Mouse (Mus musculus) embryo, embryonic 11 days (tissue): ENCODE results near the gene Rasgrf1.
A peak's percentile ranks its signal among the peaks of the same experiment; 100 is the strongest.

Experiments used
- DNase-seq: peaks from one replicate; pipeline ENCODE4 v3.0.0-alpha.2; 2015

Rasgrf1 gene

GRCm38 (mm10) chr9:89970886-89971486 lies 61.3 kb downstream of the Rasgrf1 start:
- DNase-seq, result no peak

- DNase-seq, result no peak
Observed at GRCm38 (mm10) chr9:89972321-89972720, 62.6 kb downstream of the Rasgrf1 start.

- DNase-seq, result peak; percentile 42
Observed at GRCm38 (mm10) chr9:89973856-89974255, 64.1 kb downstream of the Rasgrf1 start.

GRCm38 (mm10) chr9:89974463-89974931 lies 64.8 kb downstream of the Rasgrf1 start:
- DNase-seq, result no peak

DNA sequence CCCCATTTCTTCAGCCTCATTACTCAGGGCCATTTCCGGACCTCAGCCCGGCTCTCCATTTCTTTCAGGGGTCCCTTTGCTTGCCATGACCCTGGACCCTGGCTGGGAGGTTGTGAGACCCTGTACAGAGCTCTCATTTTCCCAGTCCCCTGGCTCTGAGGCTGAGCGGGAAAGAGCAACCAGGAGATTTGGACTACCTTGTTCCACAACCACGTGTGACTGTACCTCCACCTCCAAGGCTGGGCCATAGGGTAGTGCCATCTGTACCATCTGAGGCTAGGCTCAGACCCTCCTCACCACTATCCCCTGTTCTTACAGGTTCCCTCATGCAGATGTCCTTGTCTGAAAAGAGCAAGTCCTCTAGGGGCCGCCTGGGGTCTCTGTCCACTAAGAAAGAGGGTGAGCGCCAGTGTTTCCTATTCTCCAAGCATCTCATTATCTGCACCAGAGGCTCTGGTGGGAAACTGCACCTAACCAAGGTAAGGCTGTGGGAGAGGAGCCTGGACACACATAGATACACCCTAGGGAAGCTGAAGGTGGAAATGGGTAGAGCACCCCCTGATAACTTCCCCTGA lies 66.7 kb downstream of the Rasgrf1 start:
- DNase-seq, result no peak

DNA sequence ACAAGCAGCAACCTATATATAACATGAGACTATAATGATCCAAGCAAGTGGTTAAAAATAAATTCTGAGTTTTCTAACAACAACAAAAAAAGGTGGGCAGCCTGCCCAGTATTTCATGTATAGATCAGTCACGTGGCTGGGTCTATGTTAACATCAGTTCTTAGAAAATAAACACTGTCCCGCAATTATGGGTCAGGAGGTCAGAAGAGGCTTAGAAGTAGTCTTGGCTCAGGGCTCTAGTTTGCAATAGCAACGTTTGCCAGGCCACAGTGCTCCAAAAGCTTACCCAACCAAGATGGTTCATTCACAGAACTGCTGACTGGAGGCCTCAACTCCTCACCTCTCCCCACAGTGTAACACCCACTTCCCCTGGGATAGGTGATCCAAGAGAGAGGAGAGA lies 69.5 kb downstream of the Rasgrf1 start:
- DNase-seq, result no peak

- no peak for DNase-seq
Observed at GRCm38 (mm10) chr9:89982256-89982655, 72.5 kb downstream of the Rasgrf1 start.

GRCm38 (mm10) chr9:89988053-89988452 lies 78.3 kb downstream of the Rasgrf1 start:
- no peak for DNase-seq

- no peak for DNase-seq
Observed at GRCm38 (mm10) chr9:89988811-89989528, 79.3 kb downstream of the Rasgrf1 start.

GRCm38 (mm10) chr9:90006432-90006831 lies 96.7 kb downstream of the Rasgrf1 start:
- no peak for DNase-seq

DNA sequence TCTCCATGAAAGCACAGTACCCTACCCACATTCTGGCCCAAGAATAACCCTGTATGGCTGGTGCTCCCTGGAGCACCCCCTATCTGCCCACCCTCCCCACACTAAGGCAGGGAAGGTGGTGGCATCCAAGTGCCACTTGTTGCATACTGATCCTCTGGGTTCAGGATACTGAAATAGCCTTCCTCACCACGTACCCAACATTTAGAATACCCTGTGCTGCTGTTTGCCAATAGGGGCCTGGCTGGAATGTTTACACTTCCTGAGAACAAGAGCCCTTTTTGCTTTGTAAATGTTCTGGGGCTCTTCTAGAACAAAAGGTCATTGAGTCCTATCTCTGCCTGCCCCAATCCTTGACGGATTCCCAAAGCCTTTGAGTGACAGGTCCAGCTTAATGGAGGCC lies 97.4 kb downstream of the Rasgrf1 start:
- no peak for DNase-seq

- DNase-seq, result no peak
Observed at GRCm38 (mm10) chr9:90008138-90008537, 98.4 kb downstream of the Rasgrf1 start.

DNA sequence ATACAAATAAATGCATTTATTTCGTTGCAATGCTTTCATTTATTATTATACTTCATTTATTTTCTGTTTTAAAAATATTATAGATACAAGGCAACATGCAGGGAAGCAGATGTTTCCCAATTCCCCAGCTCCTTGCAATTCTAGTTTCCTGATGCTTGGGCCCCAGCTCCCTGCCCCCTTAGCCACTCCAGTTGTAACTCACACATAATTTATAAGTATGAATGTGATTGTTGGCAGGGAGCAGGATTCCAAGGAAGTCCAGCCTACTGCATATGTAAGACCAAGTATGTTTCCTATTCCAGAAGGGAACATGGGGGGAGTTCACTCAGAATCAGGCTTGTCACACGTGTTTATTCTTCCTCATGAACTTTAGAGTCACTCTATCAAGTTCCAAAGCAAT lies 102.1 kb downstream of the Rasgrf1 start:
- no peak for DNase-seq

DNA sequence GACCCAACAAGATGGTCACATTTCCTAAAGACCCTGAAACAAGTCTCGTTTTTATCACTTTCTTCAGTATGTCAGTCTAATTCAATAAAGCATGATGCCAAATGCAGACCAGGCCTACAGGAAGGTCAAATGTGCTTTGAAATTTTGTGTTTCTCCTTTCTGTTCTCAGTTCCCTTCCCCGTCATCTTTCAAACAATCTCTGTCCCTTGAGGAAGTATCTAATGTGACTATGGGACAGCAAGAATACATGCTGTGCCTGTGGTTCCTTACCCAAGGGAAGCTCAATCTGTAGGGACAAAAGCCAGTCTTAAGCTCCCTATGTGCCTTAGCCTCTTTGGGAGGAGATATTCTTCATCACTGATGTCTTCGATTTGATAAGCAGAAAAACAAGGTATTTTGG lies 104.9 kb downstream of the Rasgrf1 start:
- DNase-seq, result no peak

GRCm38 (mm10) chr9:90016204-90016603 lies 106.5 kb downstream of the Rasgrf1 start:
- DNase-seq, result no peak

- DNase-seq, result no peak
Observed at GRCm38 (mm10) chr9:90020866-90021265, 111.2 kb downstream of the Rasgrf1 start.

GRCm38 (mm10) chr9:90021442-90021841 lies 111.7 kb downstream of the Rasgrf1 start:
- no peak for DNase-seq

- no peak for DNase-seq
Observed at GRCm38 (mm10) chr9:90027709-90028108, 118.0 kb downstream of the Rasgrf1 start.

GRCm38 (mm10) chr9:90033922-90034321 lies 124.2 kb downstream of the Rasgrf1 start:
- no peak for DNase-seq

DNA sequence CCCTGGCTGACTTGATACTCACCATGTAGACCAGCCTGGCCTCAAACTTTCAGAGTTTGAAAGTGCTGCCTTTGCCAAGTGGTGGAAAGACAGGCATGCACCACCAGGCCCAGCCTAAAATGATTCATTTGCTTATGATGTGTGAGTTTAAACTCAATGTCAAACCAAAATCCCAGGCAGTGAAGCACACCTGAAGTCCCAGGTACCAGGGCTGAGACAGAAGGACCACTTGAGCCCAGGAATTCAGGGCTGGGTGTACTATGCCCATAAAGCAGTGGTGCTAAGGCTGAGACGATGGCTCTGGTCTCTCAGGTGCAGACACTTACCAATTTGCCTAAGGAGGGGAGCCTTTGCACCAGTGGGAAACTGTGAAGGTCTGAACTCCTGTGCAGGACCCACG lies 125.5 kb downstream of the Rasgrf1 start:
- DNase-seq, result no peak

DNA sequence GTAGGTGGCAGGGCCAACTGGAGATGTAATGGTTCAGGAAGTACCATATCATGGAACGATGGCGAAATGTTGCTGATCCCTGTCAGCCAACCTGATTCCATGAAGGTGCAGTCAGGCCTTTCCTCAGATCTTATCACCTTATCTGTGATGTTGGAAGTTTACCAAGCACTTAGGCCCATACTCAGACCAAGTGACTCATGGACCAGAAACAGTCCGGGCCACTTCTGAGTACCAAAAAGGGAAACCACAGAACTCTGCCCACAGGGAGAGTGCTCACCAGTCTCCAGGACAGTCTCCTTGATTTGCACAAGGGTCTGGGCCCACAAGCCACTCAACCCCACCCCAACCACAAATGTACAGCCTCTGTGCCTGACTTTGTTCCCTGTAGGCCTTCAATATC lies 126.1 kb downstream of the Rasgrf1 start:
- no peak for DNase-seq

GRCm38 (mm10) chr9:90036313-90036712 lies 126.6 kb downstream of the Rasgrf1 start:
- DNase-seq, result no peak

- no peak for DNase-seq
Observed at GRCm38 (mm10) chr9:90038535-90038934, 128.8 kb downstream of the Rasgrf1 start.

DNA sequence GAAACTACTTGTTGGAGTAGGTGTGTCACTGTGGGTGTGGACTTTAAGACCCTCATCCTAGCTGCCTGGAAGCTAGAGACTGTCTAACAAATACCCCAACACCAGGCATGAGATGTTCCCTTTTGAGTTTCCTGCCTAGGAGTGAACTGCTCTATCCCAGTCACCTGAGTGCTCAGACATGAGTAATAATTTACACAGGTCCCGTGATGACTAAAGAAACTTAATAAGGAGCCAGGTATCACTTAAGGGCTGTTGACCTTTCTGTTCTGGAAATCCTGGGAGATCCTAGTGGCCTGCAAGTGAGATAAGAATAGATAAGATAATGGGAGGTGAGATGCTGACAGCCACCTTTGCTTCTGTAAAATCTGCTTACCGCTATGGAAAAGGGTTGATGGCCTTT lies 131.2 kb downstream of the Rasgrf1 start:
- no peak for DNase-seq
